Mouse (Mus musculus): Measurements from ENCODE around the gene Rab28. TPM values are rescaled to one million over a fixed set of nuclear protein-coding genes. Genes with fewer than 3 reads are reported as not detected.

Rab28 gene
- polyA plus RNA-seq (2011; ENCODE audit: insufficient read depth, insufficient read length, low read depth, missing spikeins): 14.2 and 15.5 TPM in 2 replicates

- TF ChIP-seq POLR2A (IDR thresholded peaks at IDR 0.05; ENCODE audit: insufficient read depth, low read length) (no peak), CTCF (IDR thresholded peaks at IDR 0.05; ENCODE audit: low read depth, low read length) (no peak), EP300 (IDR thresholded peaks at IDR 0.05; ENCODE audit: insufficient read depth, low read depth, low read length) (no peak)
- H3K9me3 ChIP-seq (replicated peaks; ENCODE audit: control insufficient read depth, insufficient read depth, low read length, poor library complexity, severe bottlenecking): no peaks in the 10 kb centered on the region
- no peaks in the 10 kb centered on the region; the same call in 1 of the 2 replicates for H3K36me3 ChIP-seq (ENCODE audit: control insufficient read depth, insufficient read depth, low read length, poor library complexity, severe bottlenecking)
- peak within 1 kb of the TSS; percentile 83 for H3K4me3 ChIP-seq (ENCODE audit: low read depth, low read length)
- H3K27me3 ChIP-seq (ENCODE audit: control insufficient read depth, insufficient read depth, low read length, poor library complexity, severe bottlenecking): no peaks in the 10 kb centered on the region
- H3K27ac ChIP-seq (ENCODE audit: insufficient read depth, low read length): no peak within 1 kb of the TSS; the same call in 1 of the 2 replicates
- H3K9ac ChIP-seq (ENCODE audit: low read depth, poor library complexity, severe bottlenecking): peak within 1 kb of the TSS; percentile 82
- no peaks in the 10 kb centered on the region for H3K4me1 ChIP-seq (ENCODE audit: control insufficient read depth, insufficient read depth, low read length)
Measured at GRCm38 (mm10) chr5:41708051-41708630, at the start of gene Rab28. Gene Rab28, minus strand, starts transcription at chr5:41708157.

GRCm38 (mm10) chr5:41757338-41757737, 49.4 kb upstream of the Rab28 start:
- Histone ChIP-seq H3K27me3 (ENCODE audit: control insufficient read depth, insufficient read depth, low read length, poor library complexity, severe bottlenecking) (peaks cover 23% of the 10 kb centered on the region), H3K36me3 (ENCODE audit: control insufficient read depth, insufficient read depth, low read length, poor library complexity, severe bottlenecking) (no peaks in the 10 kb centered on the region), H3K9ac (ENCODE audit: low read depth, poor library complexity, severe bottlenecking) (no peak overlapping the region), H3K4me1 (ENCODE audit: control insufficient read depth, insufficient read depth, low read length) (no peaks in the 10 kb centered on the region), H3K4me3 (ENCODE audit: low read depth, low read length) (no peak overlapping the region), H3K9me3 (replicated peaks; ENCODE audit: control insufficient read depth, insufficient read depth, low read length, poor library complexity, severe bottlenecking) (no peaks in the 10 kb centered on the region), H3K27ac (ENCODE audit: insufficient read depth, low read length) (no peak overlapping the region)
- TF ChIP-seq POLR2A (IDR thresholded peaks at IDR 0.05; ENCODE audit: insufficient read depth, low read length) (no peak), EP300 (IDR thresholded peaks at IDR 0.05; ENCODE audit: insufficient read depth, low read depth, low read length) (no peak), CTCF (IDR thresholded peaks at IDR 0.05; ENCODE audit: low read depth, low read length) (no peak)

GRCm38 (mm10) chr5:41756396-41756795, 48.4 kb upstream of the Rab28 start:
- Histone ChIP-seq H3K27ac (ENCODE audit: insufficient read depth, low read length) (no peak overlapping the region), H3K9me3 (replicated peaks; ENCODE audit: control insufficient read depth, insufficient read depth, low read length, poor library complexity, severe bottlenecking) (no peaks in the 10 kb centered on the region), H3K36me3 (ENCODE audit: control insufficient read depth, insufficient read depth, low read length, poor library complexity, severe bottlenecking) (no peaks in the 10 kb centered on the region), H3K4me1 (ENCODE audit: control insufficient read depth, insufficient read depth, low read length) (no peaks in the 10 kb centered on the region), H3K27me3 (ENCODE audit: control insufficient read depth, insufficient read depth, low read length, poor library complexity, severe bottlenecking) (peaks cover 23% of the 10 kb centered on the region), H3K4me3 (ENCODE audit: low read depth, low read length) (no peak overlapping the region), H3K9ac (ENCODE audit: low read depth, poor library complexity, severe bottlenecking) (no peak overlapping the region)
- TF ChIP-seq CTCF (IDR thresholded peaks at IDR 0.05; ENCODE audit: low read depth, low read length) (no peak), EP300 (IDR thresholded peaks at IDR 0.05; ENCODE audit: insufficient read depth, low read depth, low read length) (no peak), POLR2A (IDR thresholded peaks at IDR 0.05; ENCODE audit: insufficient read depth, low read length) (no peak)

GRCm38 (mm10) chr5:41755373-41755960, 47.5 kb upstream of the Rab28 start:
- no peaks in the 10 kb centered on the region for H3K9me3 ChIP-seq (replicated peaks; ENCODE audit: control insufficient read depth, insufficient read depth, low read length, poor library complexity, severe bottlenecking)
- H3K36me3 ChIP-seq (ENCODE audit: control insufficient read depth, insufficient read depth, low read length, poor library complexity, severe bottlenecking): no peaks in the 10 kb centered on the region
- H3K9ac ChIP-seq (ENCODE audit: low read depth, poor library complexity, severe bottlenecking): no peak overlapping the region
- peaks cover 20% of the 10 kb centered on the region for H3K27me3 ChIP-seq (ENCODE audit: control insufficient read depth, insufficient read depth, low read length, poor library complexity, severe bottlenecking)
- H3K4me3 ChIP-seq (ENCODE audit: low read depth, low read length): peak overlapping the region; percentile 49
- H3K27ac ChIP-seq (ENCODE audit: insufficient read depth, low read length): no peak overlapping the region
- H3K4me1 ChIP-seq (ENCODE audit: control insufficient read depth, insufficient read depth, low read length): no peaks in the 10 kb centered on the region
- no peak for TF ChIP-seq POLR2A (IDR thresholded peaks at IDR 0.05; ENCODE audit: insufficient read depth, low read length)
- no peak for TF ChIP-seq CTCF (IDR thresholded peaks at IDR 0.05; ENCODE audit: low read depth, low read length)
- TF ChIP-seq EP300 (IDR thresholded peaks at IDR 0.05; ENCODE audit: insufficient read depth, low read depth, low read length): no peak

- H3K4me3 ChIP-seq (ENCODE audit: low read depth, low read length): no peak overlapping the region
- no peaks in the 10 kb centered on the region for H3K36me3 ChIP-seq (ENCODE audit: control insufficient read depth, insufficient read depth, low read length, poor library complexity, severe bottlenecking)
Measured at GRCm38 (mm10) chr5:41754836-41755235, 46.9 kb upstream of the Rab28 start.

GRCm38 (mm10) chr5:41754226-41754775, 46.3 kb upstream of the Rab28 start:
- no peaks in the 10 kb centered on the region for H3K9me3 ChIP-seq (replicated peaks; ENCODE audit: control insufficient read depth, insufficient read depth, low read length, poor library complexity, severe bottlenecking)
- TF ChIP-seq EP300 (IDR thresholded peaks at IDR 0.05; ENCODE audit: insufficient read depth, low read depth, low read length) (no peak), POLR2A (IDR thresholded peaks at IDR 0.05; ENCODE audit: insufficient read depth, low read length) (no peak), CTCF (IDR thresholded peaks at IDR 0.05; ENCODE audit: low read depth, low read length) (no peak)
- no peak overlapping the region for H3K27ac ChIP-seq (ENCODE audit: insufficient read depth, low read length)
- H3K4me1 ChIP-seq (ENCODE audit: control insufficient read depth, insufficient read depth, low read length): no peaks in the 10 kb centered on the region
- no peak overlapping the region for H3K4me3 ChIP-seq (ENCODE audit: low read depth, low read length)
- H3K27me3 ChIP-seq (ENCODE audit: control insufficient read depth, insufficient read depth, low read length, poor library complexity, severe bottlenecking): peaks cover 14% of the 10 kb centered on the region
- H3K36me3 ChIP-seq (ENCODE audit: control insufficient read depth, insufficient read depth, low read length, poor library complexity, severe bottlenecking): no peaks in the 10 kb centered on the region
- no peak overlapping the region for H3K9ac ChIP-seq (ENCODE audit: low read depth, poor library complexity, severe bottlenecking)

More at GRCm38 (mm10) chr5:41754836-41755235, 46.9 kb upstream of the Rab28 start:
- Histone ChIP-seq H3K27me3 (ENCODE audit: control insufficient read depth, insufficient read depth, low read length, poor library complexity, severe bottlenecking) (peaks cover 14% of the 10 kb centered on the region), H3K9me3 (replicated peaks; ENCODE audit: control insufficient read depth, insufficient read depth, low read length, poor library complexity, severe bottlenecking) (no peaks in the 10 kb centered on the region), H3K9ac (ENCODE audit: low read depth, poor library complexity, severe bottlenecking) (no peak overlapping the region), H3K27ac (ENCODE audit: insufficient read depth, low read length) (no peak overlapping the region), H3K4me1 (ENCODE audit: control insufficient read depth, insufficient read depth, low read length) (no peaks in the 10 kb centered on the region)
- no peak for TF ChIP-seq POLR2A (IDR thresholded peaks at IDR 0.05; ENCODE audit: insufficient read depth, low read length)
- TF ChIP-seq EP300 (IDR thresholded peaks at IDR 0.05; ENCODE audit: insufficient read depth, low read depth, low read length): no peak
- no peak for TF ChIP-seq CTCF (IDR thresholded peaks at IDR 0.05; ENCODE audit: low read depth, low read length)

All from ES-Bruce4 (cell line).